Mouse (Mus musculus): ENCODE data around the gene Slc43a3.

Slc43a3 gene

GRCm38 (mm10) chr2:84980188-84980587 lies 43.8 kb downstream of the Slc43a3 start, which contains the start of gene Prg2:
Prg2 (plus strand) TSS chr2:84980461.
- DNase-seq (ENCODE audit: low spot score in 2 of 2): no peak

- no peak for DNase-seq (ENCODE audit: low spot score in 2 of 2)
Observed at GRCm38 (mm10) chr2:84987930-84988329, 51.6 kb downstream of the Slc43a3 start, which contains the start of gene Prg3. Prg3 (plus strand) TSS chr2:84988215.

DNA sequence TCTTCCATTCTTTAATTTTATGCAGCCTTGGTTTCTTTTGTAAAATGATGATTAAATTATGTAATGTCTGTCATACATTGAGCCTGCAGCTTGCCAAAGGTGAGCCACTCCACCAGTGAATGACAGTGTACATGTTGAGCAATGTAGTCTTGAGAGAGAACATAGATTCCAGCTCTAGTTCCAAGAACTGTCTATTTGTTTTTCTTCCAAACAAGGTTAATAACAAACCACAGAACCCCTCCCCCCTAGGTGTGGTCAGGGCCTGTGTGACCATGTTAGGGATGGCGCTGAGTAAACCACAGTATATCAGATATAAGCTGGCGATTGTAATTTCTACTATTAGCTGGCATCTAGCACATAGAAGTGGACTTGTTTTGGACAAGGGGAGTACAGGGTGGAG lies 60.0 kb downstream of the Slc43a3 start:
- no peak for DNase-seq (ENCODE audit: low spot score in 2 of 2)

DNA sequence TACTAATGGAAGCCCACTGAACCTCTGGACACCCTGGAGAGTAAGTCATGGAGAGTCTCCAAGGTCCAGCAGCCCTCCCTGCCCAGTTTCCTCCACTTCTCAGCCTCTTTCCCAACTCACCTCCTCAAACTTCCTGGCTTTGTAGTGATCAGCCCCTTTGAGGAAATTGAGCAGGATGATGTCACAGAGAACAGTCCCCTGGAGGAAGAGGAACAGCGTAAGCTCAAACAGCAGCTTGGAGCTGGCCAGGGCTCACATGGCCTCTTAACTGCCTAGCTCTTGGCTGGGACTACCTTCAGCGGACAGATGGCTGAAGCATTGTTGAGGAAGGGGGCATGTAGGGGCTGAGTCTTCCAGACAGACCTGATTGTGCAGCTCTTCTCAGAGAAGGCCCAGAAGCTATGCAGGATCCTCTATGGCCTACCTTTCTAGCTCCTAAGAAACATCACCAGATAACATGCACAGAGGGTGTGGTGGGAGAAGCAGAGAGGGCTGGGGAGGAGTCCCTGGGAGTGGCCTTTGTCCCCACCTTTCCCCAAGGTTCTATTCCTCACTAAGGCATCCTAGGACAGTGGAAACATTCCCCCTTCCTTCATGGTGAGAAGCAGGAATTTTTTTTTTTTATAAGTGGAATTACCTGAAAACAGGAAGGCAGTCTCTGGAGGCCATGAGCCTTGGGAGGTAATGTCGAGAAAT lies 63.3 kb downstream of the Slc43a3 start:
- DNase-seq (ENCODE audit: low spot score in 2 of 2): no peak

- DNase-seq (ENCODE audit: low spot score in 2 of 2): no peak
Observed at GRCm38 (mm10) chr2:85001497-85001896, 65.1 kb downstream of the Slc43a3 start.

GRCm38 (mm10) chr2:85002575-85002974 lies 66.2 kb downstream of the Slc43a3 start:
- no peak for DNase-seq (ENCODE audit: low spot score in 2 of 2)

GRCm38 (mm10) chr2:85004341-85004740 lies 68.0 kb downstream of the Slc43a3 start:
- no peak for DNase-seq (ENCODE audit: low spot score in 2 of 2)

- no peak for DNase-seq (ENCODE audit: low spot score in 2 of 2)
Observed at GRCm38 (mm10) chr2:85006600-85006999, 70.2 kb downstream of the Slc43a3 start.

DNA sequence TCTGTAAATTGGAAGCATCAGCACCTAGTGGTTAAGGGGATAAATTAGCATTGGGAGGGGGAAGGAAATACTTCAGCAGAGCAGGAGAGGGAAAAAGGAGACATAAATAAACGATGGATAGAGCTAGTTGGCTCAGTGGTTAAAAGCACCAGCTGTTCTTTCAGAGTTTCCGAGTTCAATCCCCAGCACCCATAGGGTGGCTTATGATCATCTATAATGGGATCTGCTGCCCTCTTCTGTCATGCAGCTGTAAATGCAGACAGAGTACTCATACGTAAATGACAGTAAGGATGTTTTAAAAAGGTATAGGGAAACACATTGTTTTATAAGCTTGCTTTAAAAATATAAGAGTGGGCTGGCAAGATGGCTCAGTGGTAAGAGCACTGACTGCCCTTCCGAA lies 71.3 kb downstream of the Slc43a3 start:
- no peak for DNase-seq (ENCODE audit: low spot score in 2 of 2)

All from urinary bladder, postnatal 4 days (tissue).